Mouse (Mus musculus) heart, postnatal 36 days (tissue): ENCODE measurements around the gene Grik1. TPM values are rescaled to one million over a fixed set of nuclear protein-coding genes. Genes with fewer than 3 reads are reported as not detected.

Experiments used
- DNase-seq, 2 experiments: peaks; one replicate each; pipeline ENCODE4 v3.0.0; 2021 to 2022
- intact Hi-C: fragments of 180-260 bp; cut with DNase I; formaldehyde crosslinking; loops from one replicate; pipeline ENCODE4 v1.15.1; 2025
- total RNA-seq, 2 experiments: library from RNA; stranded (reverse); gene quantifications; 2 replicates each; pipeline ENCODE4 v1.2.3; 2021

Gene Grik1
- total RNA-seq, 2 experiments from 2014 or later, result not detected

- no peak for DNase-seq
- intact Hi-C loops, result no loop called here
Observed at GRCm38 (mm10) chr16:87902049-87902448, 388.0 kb downstream of the Grik1 start.

DNA sequence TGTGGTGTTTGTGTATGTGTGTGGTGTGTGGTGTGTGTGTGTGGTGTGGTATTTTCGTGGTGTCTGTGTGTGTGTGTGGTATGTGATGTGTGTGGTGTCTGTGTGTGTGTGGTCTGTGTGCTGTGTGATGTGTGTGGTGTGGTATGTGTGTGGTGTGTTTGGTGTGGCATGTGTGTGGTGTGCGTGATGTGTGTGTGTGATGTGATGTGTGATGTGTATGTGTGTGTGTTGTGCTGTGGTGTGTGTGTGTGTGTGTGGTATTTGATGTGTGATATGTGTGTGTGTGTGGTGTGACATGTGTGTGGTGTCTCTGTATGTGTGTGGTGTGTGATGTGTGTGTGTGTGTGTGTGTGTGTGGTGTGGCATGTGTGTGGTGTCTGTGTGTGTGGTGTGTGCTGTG is 388.9 kb downstream of the Grik1 start:
- DNase-seq, result no peak
- intact Hi-C loops, result no loop called here

- no peak for DNase-seq
- intact Hi-C loops, result no loop called here
Observed at GRCm38 (mm10) chr16:87875927-87876326, 414.1 kb downstream of the Grik1 start.

- DNase-seq, result no peak
- intact Hi-C loops, result no loop called here
Observed at GRCm38 (mm10) chr16:87864526-87864925, 425.5 kb downstream of the Grik1 start.

DNA sequence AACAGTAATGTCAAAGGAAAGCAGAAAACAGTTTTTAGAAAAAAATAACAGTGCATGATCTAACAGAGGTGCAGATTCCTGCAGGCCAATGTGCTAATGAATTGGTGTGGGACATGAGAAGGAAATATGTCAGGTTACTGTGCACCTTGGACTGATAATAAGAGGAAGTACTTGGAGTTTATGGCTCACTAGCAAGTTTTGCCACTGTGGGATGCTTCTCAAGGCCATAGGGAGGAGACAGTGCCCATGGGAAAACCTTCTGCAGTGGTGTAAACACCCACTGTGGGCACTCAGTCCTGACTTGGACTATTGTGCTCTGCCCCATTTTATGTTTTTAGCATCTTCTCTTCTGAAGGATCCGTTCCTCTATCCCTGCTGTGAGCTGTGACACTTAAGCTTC is 428.3 kb downstream of the Grik1 start:
- intact Hi-C loops, result no loop called here
- DNase-seq, result no peak

- no peak for DNase-seq
- intact Hi-C loops, result no loop called here
Observed at GRCm38 (mm10) chr16:87853451-87854085, 436.5 kb downstream of the Grik1 start.

- intact Hi-C loops, result no loop called here
- DNase-seq, result no peak
Observed at GRCm38 (mm10) chr16:87851550-87851949, 438.5 kb downstream of the Grik1 start.

DNA sequence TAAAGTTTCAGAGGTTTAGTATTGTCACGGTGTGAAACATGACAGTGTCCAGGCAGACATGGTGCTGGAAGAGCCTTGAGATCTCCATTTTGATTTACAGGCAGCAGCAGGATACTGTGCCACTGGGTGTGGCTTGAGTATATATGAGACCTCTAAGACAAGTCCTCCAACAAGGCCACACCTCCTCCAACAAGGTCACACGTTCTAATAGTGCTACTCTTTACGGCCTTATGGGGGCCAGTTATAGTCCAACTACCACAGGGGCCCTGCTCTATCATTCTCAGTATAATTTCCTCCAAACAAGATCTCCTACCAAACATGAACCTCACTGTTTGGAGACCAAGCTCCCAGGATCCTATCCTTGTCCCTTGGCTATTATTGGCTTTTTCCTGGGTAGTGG is 441.3 kb downstream of the Grik1 start:
- intact Hi-C loops, result no loop called here

More for the DNA sequence above, 441.3 kb downstream of the Grik1 start:
- no peak for DNase-seq

Other genes starting within 250 kb of the Grik1 start
- gene Cldn17, start 216.7 kb upstream of the Grik1 start, total RNA-seq, result not detected